Mouse (Mus musculus): Measurements from ENCODE around the gene Rab10.

DNA sequence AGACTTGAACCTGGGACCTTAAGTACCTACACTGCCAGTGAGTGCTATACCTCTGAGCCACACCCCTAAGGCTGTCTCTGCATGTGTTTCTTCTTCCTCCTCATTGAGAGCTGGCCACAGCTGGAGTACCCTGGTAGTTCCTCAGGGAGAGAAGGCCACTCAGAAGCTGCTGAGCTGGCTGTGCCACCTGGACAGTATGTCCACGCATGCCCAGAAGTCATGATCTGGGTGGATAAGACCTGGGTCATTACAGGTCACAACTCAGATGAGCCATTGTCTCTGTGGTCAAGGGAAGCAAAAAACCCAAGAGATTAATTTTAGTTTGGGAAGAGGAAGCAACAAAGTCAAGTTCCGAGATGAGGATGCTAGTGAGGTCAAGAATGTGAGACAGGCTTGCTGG, 34.4 kb upstream of the Rab10 start:
- TF ChIP-seq CTCF (IDR thresholded peaks at IDR 0.05; ENCODE audit: extremely low read depth, insufficient read depth, insufficient read length, insufficient replicate concordance) (no peak), POLR2A (IDR thresholded peaks at IDR 0.05; ENCODE audit: low read depth, low read length) (no peak)

All from spleen, adult 2 months (tissue).